Mouse (Mus musculus): ENCODE data around the gene Ntsr1. TPM values are rescaled to one million over a fixed set of nuclear protein-coding genes. Genes with fewer than 3 reads are reported as not detected.

Gene Ntsr1
- polyA plus RNA-seq, 1 experiment from 2014 or later = 1.9 TPM

GRCm38 (mm10) chr2:180533237-180533636 is 33.5 kb downstream of the Ntsr1 start:
- Histone ChIP-seq H3K4me2 (ENCODE audit: low read depth, low read length) (no peak overlapping the region), H3K27me3 (ENCODE audit: control insufficient read depth, insufficient read depth, low read length) (peaks cover 4% of the 10 kb centered on the region; the same call in 1 of the 2 replicates), H3K4me1 (ENCODE audit: control insufficient read depth, insufficient read depth, low read length) (no peaks in the 10 kb centered on the region), H3K36me3 (ENCODE audit: control insufficient read depth, insufficient read depth) (no peaks in the 10 kb centered on the region), H3K9me3 (replicated peaks; ENCODE audit: control insufficient read depth, low read length) (no peaks in the 10 kb centered on the region), H3K9ac (ENCODE audit: low read length) (no peak overlapping the region), H3K27ac (ENCODE audit: low read length) (no peak overlapping the region), H3K4me3 (ENCODE audit: low read length) (no peak overlapping the region)
- ATAC-seq (replicated peaks; ENCODE audit: extremely low read depth, insufficient read depth, low FRiP score) = no peak
- 54% methylated on average over 4 of the region's 4 CpGs for WGBS

DNA sequence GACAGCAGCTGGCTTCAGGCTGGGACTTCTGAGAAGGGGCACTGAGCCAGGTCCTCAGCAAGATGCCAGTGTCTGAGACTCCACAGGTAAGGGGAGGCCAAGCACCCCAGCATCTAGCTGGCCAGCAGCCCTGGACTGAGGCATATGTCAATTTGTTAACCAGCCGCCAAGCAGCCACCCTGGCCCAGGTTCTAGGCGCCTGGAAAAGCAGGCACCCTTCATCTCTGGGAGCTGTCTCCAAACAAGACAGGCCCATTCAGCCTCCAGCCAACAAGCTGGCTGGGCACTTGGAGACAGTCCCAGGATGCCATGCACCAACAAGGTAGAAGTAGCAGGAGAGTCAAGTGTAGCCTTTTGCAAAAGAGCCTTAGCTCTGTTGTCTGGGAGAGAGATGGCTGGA is 43.9 kb downstream of the Ntsr1 start:
- 81% methylated on average over 2 of the region's 2 CpGs for WGBS
- Histone ChIP-seq H3K4me2 (ENCODE audit: low read depth, low read length) (no peak overlapping the region), H3K4me1 (ENCODE audit: control insufficient read depth, insufficient read depth, low read length) (no peaks in the 10 kb centered on the region), H3K9me3 (replicated peaks; ENCODE audit: control insufficient read depth, low read length) (no peaks in the 10 kb centered on the region), H3K36me3 (ENCODE audit: control insufficient read depth, insufficient read depth) (no peaks in the 10 kb centered on the region), H3K27ac (ENCODE audit: low read length) (no peak overlapping the region), H3K4me3 (ENCODE audit: low read length) (no peak overlapping the region), H3K9ac (ENCODE audit: low read length) (no peak overlapping the region), H3K27me3 (ENCODE audit: control insufficient read depth, insufficient read depth, low read length) (no peaks in the 10 kb centered on the region)
- no peak for ATAC-seq (replicated peaks; ENCODE audit: extremely low read depth, insufficient read depth, low FRiP score)

- no peaks in the 10 kb centered on the region for H3K27me3 ChIP-seq (ENCODE audit: control insufficient read depth, insufficient read depth, low read length)
These were observed 45.3 kb downstream of the Ntsr1 start for GRCm38 (mm10) chr2:180545046-180545445.

GRCm38 (mm10) chr2:180547384-180548106 is 47.8 kb downstream of the Ntsr1 start:
- ATAC-seq (replicated peaks; ENCODE audit: extremely low read depth, insufficient read depth, low FRiP score) = no peak
- Histone ChIP-seq H3K4me1 (ENCODE audit: control insufficient read depth, insufficient read depth, low read length) (no peaks in the 10 kb centered on the region), H3K9ac (ENCODE audit: low read length) (no peak overlapping the region), H3K4me2 (ENCODE audit: low read depth, low read length) (no peak overlapping the region), H3K27me3 (ENCODE audit: control insufficient read depth, insufficient read depth, low read length) (no peaks in the 10 kb centered on the region), H3K27ac (ENCODE audit: low read length) (no peak overlapping the region), H3K36me3 (ENCODE audit: control insufficient read depth, insufficient read depth) (no peaks in the 10 kb centered on the region), H3K9me3 (replicated peaks; ENCODE audit: control insufficient read depth, low read length) (no peaks in the 10 kb centered on the region), H3K4me3 (ENCODE audit: low read length) (no peak overlapping the region)
- 29% methylated on average over 8 of the region's 8 CpGs for WGBS

More at GRCm38 (mm10) chr2:180545046-180545445, 45.3 kb downstream of the Ntsr1 start:
- Histone ChIP-seq H3K4me1 (ENCODE audit: control insufficient read depth, insufficient read depth, low read length) (no peaks in the 10 kb centered on the region), H3K4me2 (ENCODE audit: low read depth, low read length) (no peak overlapping the region), H3K9ac (ENCODE audit: low read length) (no peak overlapping the region), H3K9me3 (replicated peaks; ENCODE audit: control insufficient read depth, low read length) (no peaks in the 10 kb centered on the region), H3K4me3 (ENCODE audit: low read length) (no peak overlapping the region), H3K36me3 (ENCODE audit: control insufficient read depth, insufficient read depth) (no peaks in the 10 kb centered on the region), H3K27ac (ENCODE audit: low read length) (no peak overlapping the region)
- WGBS = 71% methylated on average over 18 of the region's 18 CpGs
- no peak for ATAC-seq (replicated peaks; ENCODE audit: extremely low read depth, insufficient read depth, low FRiP score)

GRCm38 (mm10) chr2:180552340-180552739 is 52.6 kb downstream of the Ntsr1 start:
- no peak overlapping the region for H3K4me2 ChIP-seq (ENCODE audit: low read depth, low read length)
- no peak for ATAC-seq (replicated peaks; ENCODE audit: extremely low read depth, insufficient read depth, low FRiP score)
- no peak overlapping the region for H3K4me3 ChIP-seq (ENCODE audit: low read length)
- no peaks in the 10 kb centered on the region for H3K36me3 ChIP-seq (ENCODE audit: control insufficient read depth, insufficient read depth)
- no peak overlapping the region for H3K9ac ChIP-seq (ENCODE audit: low read length)
- H3K27ac ChIP-seq (ENCODE audit: low read length) = no peak overlapping the region
- H3K9me3 ChIP-seq (replicated peaks; ENCODE audit: control insufficient read depth, low read length) = no peaks in the 10 kb centered on the region
- H3K27me3 ChIP-seq (ENCODE audit: control insufficient read depth, insufficient read depth, low read length) = no peaks in the 10 kb centered on the region
- 69% methylated on average over 3 of the region's 3 CpGs for WGBS
- H3K4me1 ChIP-seq (ENCODE audit: control insufficient read depth, insufficient read depth, low read length) = no peaks in the 10 kb centered on the region

- no peak for ATAC-seq (replicated peaks; ENCODE audit: extremely low read depth, insufficient read depth, low FRiP score)
These were observed 55.4 kb downstream of the Ntsr1 start for GRCm38 (mm10) chr2:180555219-180555618.

GRCm38 (mm10) chr2:180556470-180556869 is 56.7 kb downstream of the Ntsr1 start:
- no peaks in the 10 kb centered on the region for H3K4me1 ChIP-seq (ENCODE audit: control insufficient read depth, insufficient read depth, low read length)
- no peak overlapping the region for H3K9ac ChIP-seq (ENCODE audit: low read length)
- no peak overlapping the region for H3K4me3 ChIP-seq (ENCODE audit: low read length)
- peaks cover 2% of the 10 kb centered on the region; the same call in 1 of the 2 replicates for H3K9me3 ChIP-seq (replicated peaks; ENCODE audit: control insufficient read depth, low read length)
- WGBS = 68% methylated on average over 3 of the region's 3 CpGs
- H3K36me3 ChIP-seq (ENCODE audit: control insufficient read depth, insufficient read depth) = no peaks in the 10 kb centered on the region
- no peak overlapping the region for H3K4me2 ChIP-seq (ENCODE audit: low read depth, low read length)
- ATAC-seq (replicated peaks; ENCODE audit: extremely low read depth, insufficient read depth, low FRiP score) = no peak
- H3K27me3 ChIP-seq (ENCODE audit: control insufficient read depth, insufficient read depth, low read length) = no peaks in the 10 kb centered on the region
- H3K27ac ChIP-seq (ENCODE audit: low read length) = no peak overlapping the region

More at GRCm38 (mm10) chr2:180555219-180555618, 55.4 kb downstream of the Ntsr1 start:
- H3K36me3 ChIP-seq (ENCODE audit: control insufficient read depth, insufficient read depth) = no peaks in the 10 kb centered on the region
- no peaks in the 10 kb centered on the region for H3K4me1 ChIP-seq (ENCODE audit: control insufficient read depth, insufficient read depth, low read length)
- H3K4me3 ChIP-seq (ENCODE audit: low read length) = no peak overlapping the region
- WGBS = 54% methylated on average over 3 of the region's 3 CpGs
- H3K9me3 ChIP-seq (replicated peaks; ENCODE audit: control insufficient read depth, low read length) = peaks cover under 1% of the 10 kb centered on the region; the same call in 1 of the 2 replicates
- H3K27ac ChIP-seq (ENCODE audit: low read length) = no peak overlapping the region
- no peaks in the 10 kb centered on the region for H3K27me3 ChIP-seq (ENCODE audit: control insufficient read depth, insufficient read depth, low read length)
- H3K9ac ChIP-seq (ENCODE audit: low read length) = no peak overlapping the region
- no peak overlapping the region for H3K4me2 ChIP-seq (ENCODE audit: low read depth, low read length)

GRCm38 (mm10) chr2:180560245-180560644 is 60.5 kb downstream of the Ntsr1 start:
- WGBS = 50% methylated on average over 5 of the region's 5 CpGs
- no peak overlapping the region for H3K4me3 ChIP-seq (ENCODE audit: low read length)
- no peaks in the 10 kb centered on the region for H3K4me1 ChIP-seq (ENCODE audit: control insufficient read depth, insufficient read depth, low read length)
- peaks cover 2% of the 10 kb centered on the region; the same call in 1 of the 2 replicates for H3K9me3 ChIP-seq (replicated peaks; ENCODE audit: control insufficient read depth, low read length)
- ATAC-seq (replicated peaks; ENCODE audit: extremely low read depth, insufficient read depth, low FRiP score) = no peak
- no peak overlapping the region for H3K27ac ChIP-seq (ENCODE audit: low read length)
- no peaks in the 10 kb centered on the region for H3K36me3 ChIP-seq (ENCODE audit: control insufficient read depth, insufficient read depth)
- H3K27me3 ChIP-seq (ENCODE audit: control insufficient read depth, insufficient read depth, low read length) = peaks cover 5% of the 10 kb centered on the region; the same call in 1 of the 2 replicates
- H3K4me2 ChIP-seq (ENCODE audit: low read depth, low read length) = no peak overlapping the region
- H3K9ac ChIP-seq (ENCODE audit: low read length) = no peak overlapping the region

DNA sequence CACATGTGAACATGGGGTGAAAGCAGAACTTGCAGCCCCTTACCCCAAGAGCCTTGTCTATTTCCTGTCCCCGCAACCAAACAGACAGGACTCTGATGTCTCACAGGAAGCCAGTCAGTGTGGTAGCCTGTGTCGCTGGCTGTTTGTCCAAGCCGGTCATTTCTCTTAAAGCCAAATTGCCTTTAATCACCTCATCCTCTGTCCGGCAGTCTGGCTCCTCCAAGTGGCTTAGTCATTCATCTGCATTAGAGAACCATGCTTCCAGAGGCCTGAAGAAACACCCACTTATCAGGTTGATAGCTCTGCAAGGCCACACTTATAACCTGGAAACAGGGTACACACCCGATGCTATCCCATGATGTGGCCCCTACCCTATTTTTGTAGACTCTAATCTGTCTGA is 62.4 kb downstream of the Ntsr1 start:
- Histone ChIP-seq H3K4me2 (ENCODE audit: low read depth, low read length) (no peak overlapping the region), H3K9me3 (replicated peaks; ENCODE audit: control insufficient read depth, low read length) (peaks cover 2% of the 10 kb centered on the region; the same call in 1 of the 2 replicates), H3K27ac (ENCODE audit: low read length) (no peak overlapping the region), H3K4me1 (ENCODE audit: control insufficient read depth, insufficient read depth, low read length) (no peaks in the 10 kb centered on the region), H3K9ac (ENCODE audit: low read length) (no peak overlapping the region), H3K36me3 (ENCODE audit: control insufficient read depth, insufficient read depth) (no peaks in the 10 kb centered on the region), H3K4me3 (ENCODE audit: low read length) (no peak overlapping the region), H3K27me3 (ENCODE audit: control insufficient read depth, insufficient read depth, low read length) (peaks cover 9% of the 10 kb centered on the region)
- 43% methylated on average over 5 of the region's 5 CpGs for WGBS
- ATAC-seq (replicated peaks; ENCODE audit: extremely low read depth, insufficient read depth, low FRiP score) = no peak
